Mouse (Mus musculus): ENCODE results near the gene Pappa2. TPM values are rescaled to one million over a fixed set of nuclear protein-coding genes. Genes with fewer than 3 reads are reported as not detected.
A peak's percentile ranks its signal among the peaks of the same experiment; 100 is the strongest.

Pappa2 gene
- total RNA-seq, 4 experiments from 2014 or later, result 0.02 to 0.48 TPM; not detected in 2

DNA sequence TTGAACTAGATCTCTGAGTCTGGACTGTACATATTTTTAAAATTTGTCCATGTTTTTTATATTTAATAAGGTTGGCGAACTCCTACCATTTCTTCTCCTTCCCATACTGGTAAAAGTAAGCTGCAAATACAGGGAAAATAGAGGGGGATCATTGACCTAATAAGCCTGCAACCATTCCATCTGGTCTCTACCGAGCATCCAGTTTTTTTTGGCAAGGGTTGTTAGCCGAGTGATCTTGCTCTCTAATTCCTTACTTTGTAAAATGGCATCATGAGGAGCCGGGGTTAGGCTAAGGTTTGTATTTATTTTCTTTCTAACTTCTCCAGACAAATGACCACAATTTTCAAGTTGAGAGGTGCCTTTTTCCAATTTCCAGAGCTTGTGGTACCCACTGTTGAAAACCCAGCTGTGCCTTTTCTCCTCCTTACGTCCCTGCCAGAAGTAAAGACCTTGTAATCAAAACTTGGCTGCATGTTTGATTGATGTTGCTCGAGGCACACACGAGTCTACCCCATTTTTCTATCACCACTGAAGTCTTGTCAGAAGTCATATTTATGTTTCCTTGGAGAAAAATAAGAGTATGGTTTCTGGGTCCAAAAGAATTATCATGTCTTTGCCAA, 210.1 kb downstream of the Pappa2 start:
- no peak for DNase-seq (ENCODE audit: low spot score in 2 of 2)

GRCm38 (mm10) chr1:158765842-158766241, 214.4 kb downstream of the Pappa2 start:
- no peak for DNase-seq (ENCODE audit: low spot score in 2 of 2)

- no peak for DNase-seq (ENCODE audit: low spot score in 2 of 2)
Measured at GRCm38 (mm10) chr1:158764727-158765126, 215.6 kb downstream of the Pappa2 start.

DNA sequence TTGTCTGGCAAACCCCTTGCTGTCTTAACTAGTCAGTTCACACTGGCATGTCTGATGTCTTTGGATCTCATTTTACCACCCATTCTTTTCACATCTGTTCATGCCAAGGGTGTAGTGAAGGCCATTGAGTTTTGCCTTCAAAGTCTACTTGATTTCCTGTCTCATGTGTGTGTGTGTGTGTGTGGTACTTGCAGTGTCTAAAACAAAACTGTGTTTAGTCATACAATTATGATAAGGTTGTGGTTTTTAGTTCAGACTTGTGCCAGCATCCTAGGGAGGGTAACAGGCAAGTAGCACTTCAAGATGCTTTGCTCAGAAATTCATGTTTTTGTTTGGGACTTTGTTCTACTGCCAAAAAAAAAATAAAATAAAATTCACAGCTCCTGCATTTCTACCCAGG, 216.1 kb downstream of the Pappa2 start:
- no peak for DNase-seq (ENCODE audit: low spot score in 2 of 2)

DNA sequence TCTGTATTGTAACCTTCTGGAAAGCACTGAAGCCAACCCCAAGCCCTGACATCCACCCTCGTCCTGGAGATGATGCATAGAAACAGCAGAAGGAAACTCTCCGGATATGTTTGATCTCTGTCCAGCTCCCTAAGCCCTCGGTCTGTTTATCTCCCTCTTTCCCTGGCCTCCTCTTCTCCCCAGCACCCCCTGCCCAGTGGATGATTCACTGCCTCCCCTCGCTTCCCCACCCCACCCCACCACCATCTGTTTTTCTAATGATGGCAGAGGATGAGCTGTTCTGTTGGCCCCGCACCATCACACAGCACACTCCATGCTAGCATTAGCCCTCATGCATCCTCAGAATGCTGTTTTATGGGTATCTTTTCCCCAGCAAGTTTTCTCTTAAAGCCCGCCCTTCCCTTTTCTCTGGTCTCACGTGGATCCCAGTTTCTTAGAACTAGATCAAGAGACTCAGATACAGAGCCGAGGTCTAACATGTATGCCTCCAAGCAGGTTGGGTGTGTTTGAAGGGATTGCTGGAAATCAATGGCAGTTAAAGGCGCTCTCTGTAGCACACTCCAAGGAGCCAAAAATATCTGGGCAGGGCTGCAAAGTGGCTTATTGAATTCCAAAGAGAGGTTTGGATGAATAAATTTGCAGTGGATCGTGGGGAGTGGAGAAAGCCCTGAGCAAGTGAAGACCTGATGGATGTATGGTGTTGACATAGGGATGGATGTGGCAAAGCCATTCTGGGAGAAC, 231.8 kb downstream of the Pappa2 start:
- peak in 1 of 2 experiments; percentile 5 for DNase-seq (ENCODE audit: low spot score in 2 of 2)

DNA sequence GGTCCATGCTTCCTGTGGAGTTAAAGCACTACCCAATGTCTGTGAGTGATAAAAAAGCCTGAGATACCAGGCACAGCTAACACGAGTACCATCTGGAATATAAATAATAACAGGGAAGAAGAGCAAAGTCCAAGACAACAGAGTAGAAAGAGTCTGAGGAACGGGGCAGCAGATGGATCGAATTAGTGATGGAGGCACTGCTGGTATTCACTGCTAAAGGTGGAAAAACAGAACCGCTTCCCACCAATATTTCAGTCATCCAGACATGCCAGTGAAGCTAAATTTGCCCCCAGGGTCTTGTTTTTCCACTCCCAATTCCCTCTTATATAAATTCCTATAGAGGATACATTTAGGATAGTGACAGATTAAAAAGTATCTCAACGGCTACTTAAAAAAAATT, 238.8 kb downstream of the Pappa2 start:
- DNase-seq (ENCODE audit: low spot score in 2 of 2), result no peak

DNA sequence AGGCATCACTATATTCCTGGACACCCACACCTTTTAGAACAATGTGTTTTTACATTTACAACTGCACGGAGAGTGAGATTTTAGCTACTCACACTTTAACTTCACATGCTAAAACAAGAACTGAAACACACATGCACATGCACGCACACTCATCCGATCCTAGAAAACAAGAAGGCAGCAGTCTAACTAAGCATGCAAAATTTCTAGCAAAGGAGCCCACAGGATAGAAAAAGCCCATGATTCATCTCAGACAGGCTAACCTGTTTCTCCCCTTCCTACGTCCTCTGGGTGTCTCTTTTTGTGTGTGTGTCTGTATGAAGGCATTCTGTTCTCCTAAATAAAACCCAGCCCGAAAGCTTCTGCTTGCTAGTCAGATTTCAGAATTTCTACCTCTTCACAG, 239.3 kb downstream of the Pappa2 start:
- no peak for DNase-seq (ENCODE audit: low spot score in 2 of 2)

- no peak for DNase-seq (ENCODE audit: low spot score in 2 of 2)
Measured at GRCm38 (mm10) chr1:158740161-158740766, 240.0 kb downstream of the Pappa2 start.

DNA sequence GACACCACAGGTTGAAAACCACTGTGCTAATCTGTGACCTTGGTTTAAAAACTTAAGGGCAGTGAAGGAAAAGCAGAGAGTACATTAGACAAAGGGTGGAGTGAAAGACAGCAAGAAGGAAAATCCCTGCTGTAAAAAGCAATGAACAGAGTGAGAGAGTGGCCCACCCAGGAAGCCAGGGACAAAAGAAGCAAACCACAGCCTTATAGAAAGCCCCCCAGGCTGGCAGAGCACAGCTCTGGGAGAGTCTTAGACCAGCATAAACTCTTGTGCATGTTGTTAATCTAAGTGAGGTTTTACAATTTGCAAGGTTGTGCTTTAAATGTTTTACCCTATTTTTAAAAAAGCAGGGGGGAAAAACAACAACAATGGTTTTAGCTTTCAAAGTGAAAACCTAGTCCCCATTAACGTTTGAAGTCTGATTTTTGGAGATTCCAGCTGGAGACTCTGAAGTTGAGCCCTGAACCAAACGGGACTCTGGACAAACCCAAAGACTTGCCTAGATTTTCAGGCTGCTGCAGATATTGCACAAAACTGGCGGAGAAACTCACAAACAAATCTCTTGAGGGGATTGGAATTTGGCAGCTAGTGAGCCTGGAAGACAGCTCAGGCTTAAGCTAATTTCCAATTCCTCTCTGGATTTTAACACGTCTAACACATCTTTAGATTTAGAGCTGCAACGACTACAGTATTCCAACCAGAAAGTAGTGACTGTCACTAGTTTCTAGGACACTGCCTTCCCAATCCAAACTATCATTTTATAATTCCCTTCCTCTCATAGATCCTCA, 241.0 kb downstream of the Pappa2 start:
- peak; percentile 5 to 8 for DNase-seq (ENCODE audit: low spot score in 2 of 2)

DNA sequence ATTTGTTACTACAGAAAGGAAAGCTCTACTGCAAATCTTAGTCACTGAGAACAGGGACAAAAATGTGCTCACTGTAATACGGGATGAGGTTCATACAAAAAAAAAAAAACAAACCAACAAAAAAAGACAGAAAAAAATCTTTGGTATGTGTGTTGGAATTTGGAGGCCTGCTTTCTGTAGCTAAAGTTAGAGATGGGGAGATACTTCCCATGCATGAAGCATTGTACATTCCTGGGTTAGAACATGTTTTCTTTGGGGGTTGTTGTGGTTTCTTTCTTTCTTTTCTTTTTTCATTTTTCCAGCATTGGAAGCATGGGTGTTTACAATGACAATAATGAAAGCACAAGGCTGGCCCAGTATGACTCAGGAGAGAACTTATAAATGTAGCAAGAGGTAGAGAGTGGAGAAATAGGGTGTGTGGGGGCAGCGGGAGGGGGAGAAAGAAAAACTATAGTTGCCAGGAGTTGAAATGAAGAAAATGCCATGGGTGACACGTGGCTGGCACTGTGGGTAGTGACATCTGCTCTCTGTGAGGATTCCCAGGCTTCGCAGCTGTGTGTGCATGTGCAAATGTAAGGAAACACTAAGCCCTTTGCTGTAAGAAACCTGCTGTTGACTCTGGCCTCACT, 247.3 kb downstream of the Pappa2 start:
- DNase-seq (ENCODE audit: low spot score in 2 of 2), result no peak

- peak in 1 of 2 experiments; percentile 44 for DNase-seq (ENCODE audit: low spot score in 2 of 2)
Measured at GRCm38 (mm10) chr1:158713301-158714095, 266.8 kb downstream of the Pappa2 start.

DNA sequence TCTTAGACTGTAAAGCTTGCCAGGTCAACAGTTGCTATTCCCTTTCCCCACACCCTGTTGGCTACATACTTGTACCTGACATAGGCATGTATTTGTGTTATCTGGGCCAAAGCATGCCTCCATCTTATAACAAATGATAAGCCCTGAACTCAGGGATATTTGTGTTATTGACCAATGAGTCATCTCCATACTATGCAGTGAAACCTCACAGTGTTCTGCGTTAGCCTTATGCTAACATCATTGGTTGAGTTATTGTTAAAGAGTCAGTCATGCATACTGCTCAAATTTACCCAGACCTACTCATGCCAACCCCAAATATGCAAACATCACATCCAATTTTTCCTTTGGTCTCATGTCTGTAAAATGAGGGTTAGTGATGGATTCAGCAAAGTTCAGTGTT, 279.0 kb downstream of the Pappa2 start:
- DNase-seq (ENCODE audit: low spot score in 2 of 2), result no peak

DNA sequence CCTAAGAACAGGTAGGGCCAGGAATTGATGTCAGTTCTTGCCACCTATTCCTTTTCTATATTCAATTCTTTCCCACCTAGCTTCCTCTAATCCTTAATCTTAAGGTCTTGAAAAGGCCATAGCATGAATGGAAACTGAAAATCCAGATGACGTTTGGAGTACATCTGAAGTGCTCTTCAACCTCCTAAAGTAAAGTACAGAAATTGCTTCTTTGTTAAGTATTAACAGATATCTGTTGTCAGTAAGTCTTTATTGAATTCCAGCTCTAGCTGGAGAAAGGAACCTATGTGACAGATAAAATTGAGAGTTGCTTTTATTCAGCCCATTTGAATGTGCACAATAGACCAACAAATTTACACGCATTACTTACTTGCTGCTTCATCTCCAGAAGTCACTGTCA, 280.1 kb downstream of the Pappa2 start:
- no peak for DNase-seq (ENCODE audit: low spot score in 2 of 2)

GRCm38 (mm10) chr1:158699276-158699675, 281.0 kb downstream of the Pappa2 start:
- DNase-seq (ENCODE audit: low spot score in 2 of 2), result no peak

GRCm38 (mm10) chr1:158697859-158698569, 282.3 kb downstream of the Pappa2 start:
- DNase-seq (ENCODE audit: low spot score in 2 of 2), result no peak

DNA sequence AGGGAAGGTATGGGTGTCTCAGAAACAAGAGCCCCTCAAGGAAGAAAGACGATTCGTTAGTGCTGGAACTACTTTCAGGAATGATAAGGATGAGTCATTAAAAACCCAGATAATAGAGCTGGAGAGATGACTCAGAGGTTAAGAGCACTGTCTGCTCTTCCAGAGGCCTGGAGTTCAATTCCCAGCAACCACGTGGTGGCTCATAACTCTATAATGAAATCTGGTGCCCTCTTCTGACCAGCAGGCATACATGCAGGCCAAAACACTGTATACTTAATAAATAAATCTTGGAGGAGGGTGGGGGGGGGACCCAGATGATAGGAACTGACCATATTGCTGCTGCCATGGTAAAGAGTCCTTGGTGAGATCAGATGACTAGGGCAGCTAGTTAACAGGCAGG, 282.9 kb downstream of the Pappa2 start:
- no peak for DNase-seq (ENCODE audit: low spot score in 2 of 2)

GRCm38 (mm10) chr1:158687726-158688125, 292.6 kb downstream of the Pappa2 start:
- DNase-seq (ENCODE audit: low spot score in 2 of 2), result no peak

DNA sequence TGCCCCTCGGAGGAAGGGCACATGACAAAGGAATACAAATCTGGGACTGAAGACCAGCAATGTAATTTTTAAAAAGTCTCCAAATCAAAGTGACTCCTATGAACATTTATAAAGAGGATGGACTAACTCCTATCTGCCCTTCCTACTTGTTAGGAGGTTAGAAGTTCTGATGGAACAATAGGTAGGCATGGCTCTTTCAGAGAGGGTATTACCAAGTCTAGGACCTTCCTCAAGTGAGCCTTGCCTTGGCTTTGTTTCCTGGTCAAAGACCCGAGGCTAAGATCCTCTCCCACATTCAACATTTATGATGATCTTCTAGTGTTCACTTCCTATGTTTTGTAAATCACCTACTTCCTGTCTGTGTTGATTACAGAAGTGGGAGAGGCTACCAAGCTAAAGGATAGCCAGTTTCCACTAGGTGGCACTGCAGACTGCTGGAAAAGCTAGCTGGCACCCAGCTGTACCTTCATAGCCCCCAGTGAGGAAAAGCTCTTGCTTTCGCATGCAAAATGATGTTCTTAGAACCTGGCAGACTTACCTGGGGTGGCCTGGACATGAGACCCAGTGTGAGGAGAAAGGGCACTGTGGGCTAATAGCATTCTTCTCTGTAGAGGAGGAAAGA, 310.2 kb downstream of the Pappa2 start:
- DNase-seq (ENCODE audit: low spot score in 2 of 2), result peak in 1 of 2 experiments; percentile 3

GRCm38 (mm10) chr1:158666001-158666400, 314.3 kb downstream of the Pappa2 start:
- no peak for DNase-seq (ENCODE audit: low spot score in 2 of 2)
